Mouse (Mus musculus) bone marrow, adult 2 months (tissue): Measurements from ENCODE around the gene Mri1.

Experiments
- CTCF ChIP-seq: fragments of 200-500 bp; IDR thresholded peaks from 2 replicates; pipeline ENCODE4 v1.5.1; 2011; ENCODE audit warnings: low read length, control low read depth; ENCODE audit not compliant: control insufficient read depth, insufficient read depth
- POLR2A ChIP-seq: fragments of 200-500 bp; IDR thresholded peaks from 2 replicates; pipeline ENCODE4 v1.6.1; 2011; ENCODE audit warnings: low read depth, mild to moderate bottlenecking, control low read depth, low read length, borderline replicate concordance; ENCODE audit not compliant: control insufficient read depth

DNA sequence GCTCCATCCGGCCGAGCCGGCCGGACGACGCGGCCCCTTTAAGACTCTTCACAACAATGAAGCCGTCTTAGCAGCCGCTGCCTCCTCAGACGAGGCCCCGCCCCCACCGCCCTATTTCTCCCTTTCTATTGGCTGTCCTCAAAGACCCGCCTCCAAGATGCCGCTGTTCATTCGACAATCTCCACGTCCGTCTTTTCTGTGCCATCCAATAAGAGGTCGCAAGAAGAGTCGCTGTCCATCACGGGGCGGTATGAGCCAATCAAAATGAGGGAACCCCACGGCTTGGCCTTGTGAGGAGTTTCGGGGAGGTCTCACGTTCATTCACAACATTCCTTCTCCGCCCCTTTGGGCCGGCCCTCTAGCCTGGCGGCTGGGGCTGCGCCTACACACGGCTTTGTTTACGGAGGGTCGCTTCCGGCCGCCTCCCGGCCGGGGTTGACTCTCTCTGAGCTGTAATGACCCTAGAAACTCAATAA, 20.1 kb downstream of the Mri1 start, which contains the start of gene Zswim4:
- no peak for TF ChIP-seq CTCF
- TF ChIP-seq POLR2A = peak; percentile 41; the same call in 1 of the 2 replicates
